Mouse (Mus musculus) CD4-positive naive resting alpha-beta T cell, adult 57 days (primary cell): ENCODE measurements around the gene Slc2a4. TPM values are rescaled to one million over a fixed set of nuclear protein-coding genes. Genes with fewer than 3 reads are reported as not detected.

Source experiments
- total RNA-seq: library from RNA; stranded (reverse); gene quantifications from one replicate; pipeline ENCODE4 v1.2.4, GENCODE M21; 2023

Slc2a4 gene
- total RNA-seq, result not detected

GRCm38 (mm10) chr11:69948066-69948762, at the start of gene Slc2a4:
Slc2a4 (minus strand) TSS chr11:69948188.

GRCm38 (mm10) chr11:69995391-69995960, 47.5 kb upstream of the Slc2a4 start, which contains the start of gene Phf23:
Phf23 (plus strand) TSS chr11:69995777.

GRCm38 (mm10) chr11:69990850-69991691, 43.1 kb upstream of the Slc2a4 start, which contains the start of gene Gabarap:
Gabarap (plus strand) TSS chr11:69991143.

GRCm38 (mm10) chr11:69982225-69982624, 34.2 kb upstream of the Slc2a4 start, which contains the start of gene Elp5:
Elp5 (minus strand) TSS chr11:69982517.

GRCm38 (mm10) chr11:69981141-69981762, 33.3 kb upstream of the Slc2a4 start, which contains the start of gene Ctdnep1:
Ctdnep1 (plus strand) TSS chr11:69981156.

GRCm38 (mm10) chr11:69964650-69965270, 16.8 kb upstream of the Slc2a4 start, which contains the start of gene Cldn7:
Cldn7 (plus strand) TSS chr11:69964779.

GRCm38 (mm10) chr11:69935137-69935879, 12.7 kb downstream of the Slc2a4 start, which contains the start of gene Ybx2:
Ybx2 (plus strand) TSS chr11:69935796.

GRCm38 (mm10) chr11:69921114-69922011, 26.6 kb downstream of the Slc2a4 start, which contains the start of gene Eif5a:
Eif5a (minus strand) TSS chr11:69921958.

GRCm38 (mm10) chr11:69913554-69914371, 34.2 kb downstream of the Slc2a4 start, which contains the start of gene Gps2:
Gps2 (plus strand) TSS chr11:69913888.

GRCm38 (mm10) chr11:69900471-69901405, 47.2 kb downstream of the Slc2a4 start, which contains the start of the genes 2810408A11Rik and Neurl4:
2810408A11Rik (minus strand) TSS chr11:69900987.
Neurl4 (plus strand) TSS chr11:69901072.

GRCm38 (mm10) chr11:69895291-69895690, 52.7 kb downstream of the Slc2a4 start, which contains the start of gene Acap1:
Acap1 (minus strand) TSS chr11:69895539.

Other genes with a start within 250 kb of the Slc2a4 start
- gene Polr2a, start 189.6 kb downstream of the Slc2a4 start, total RNA-seq, result 176 TPM
- not detected for gene Slc35g3, start 186.2 kb downstream of the Slc2a4 start, total RNA-seq
- 47.4 TPM for gene Zbtb4, start 182.3 kb downstream of the Slc2a4 start, total RNA-seq
- 3.6 TPM for gene Chrnb1, start 152.2 kb downstream of the Slc2a4 start, total RNA-seq
- 0.30 TPM for gene Fgf11, start 146.3 kb downstream of the Slc2a4 start, total RNA-seq
- gene Tmem102, start 142.6 kb downstream of the Slc2a4 start, total RNA-seq, result not detected
- not detected for gene Gm39566, start 132.9 kb downstream of the Slc2a4 start, total RNA-seq
- not detected for gene Spem2, start 129.7 kb downstream of the Slc2a4 start, total RNA-seq
- gene Spem1, start 126.0 kb downstream of the Slc2a4 start, total RNA-seq, result not detected
- gene Nlgn2, start 110.4 kb downstream of the Slc2a4 start, total RNA-seq, result 1.0 TPM
- 15.1 TPM for gene Tmem256, start 109.7 kb downstream of the Slc2a4 start, total RNA-seq
- 12.0 TPM for gene Plscr3, start 101.8 kb downstream of the Slc2a4 start, total RNA-seq
- not detected for gene Tnk1, start 89.5 kb downstream of the Slc2a4 start, total RNA-seq
- not detected for gene Tmem95, start 70.2 kb downstream of the Slc2a4 start, total RNA-seq
- gene Kctd11, start 66.8 kb downstream of the Slc2a4 start, total RNA-seq, result 1.7 TPM
- gene Acap1, start 52.6 kb downstream of the Slc2a4 start, total RNA-seq, result 418 TPM
- 2.6 TPM for gene 2810408A11Rik, start 47.2 kb downstream of the Slc2a4 start, total RNA-seq
- 63.0 TPM for gene Neurl4, start 47.1 kb downstream of the Slc2a4 start, total RNA-seq
- 149 TPM for gene Gps2, start 34.3 kb downstream of the Slc2a4 start, total RNA-seq
- gene Eif5a, start 26.2 kb downstream of the Slc2a4 start, total RNA-seq, result 316 TPM
- gene Ybx2, start 12.4 kb downstream of the Slc2a4 start, total RNA-seq, result not detected
- gene Cldn7, start 16.6 kb upstream of the Slc2a4 start, total RNA-seq, result not detected
- 107 TPM for gene Ctdnep1, start 33.0 kb upstream of the Slc2a4 start, total RNA-seq
- 43.9 TPM for gene Elp5, start 34.3 kb upstream of the Slc2a4 start, total RNA-seq
- 190 TPM for gene Gabarap, start 43.0 kb upstream of the Slc2a4 start, total RNA-seq
- gene Phf23, start 47.6 kb upstream of the Slc2a4 start, total RNA-seq, result 72.5 TPM
- gene Dvl2, start 52.4 kb upstream of the Slc2a4 start, total RNA-seq, result 39.2 TPM
- 79.5 TPM for gene Acadvl, start 67.2 kb upstream of the Slc2a4 start, total RNA-seq
- gene Dlg4, start 68.8 kb upstream of the Slc2a4 start, total RNA-seq, result 41.1 TPM
- gene Asgr1, start 105.9 kb upstream of the Slc2a4 start, total RNA-seq, result not detected
- not detected for gene Asgr2, start 144.5 kb upstream of the Slc2a4 start, total RNA-seq
- not detected for gene Mgl2, start 182.1 kb upstream of the Slc2a4 start, total RNA-seq
- gene Clec10a, start 208.0 kb upstream of the Slc2a4 start, total RNA-seq, result 1.6 TPM